Mouse (Mus musculus) brain, embryonic 14.5 days (tissue): ENCODE measurements around the gene S100a6. TPM values are rescaled to one million over a fixed set of nuclear protein-coding genes. Genes with fewer than 3 reads are reported as not detected.

Experiments used
- DNase-seq: peaks from one replicate; pipeline ENCODE4 v3.0.0-alpha.2; 2011; ENCODE audit warnings: low read depth
- CTCF ChIP-seq: fragments of 200-500 bp; IDR thresholded peaks from 2 replicates; pipeline ENCODE4 v1.5.1; 2012; ENCODE audit warnings: inconsistent platforms, mild to moderate bottlenecking, moderate library complexity, borderline replicate concordance; ENCODE audit not compliant: insufficient read depth, insufficient read length; ENCODE audit errors: extremely low read depth
- POLR2A ChIP-seq: fragments of 200-500 bp; IDR thresholded peaks from 2 replicates; pipeline ENCODE4 v1.6.1; 2012; ENCODE audit warnings: mild to moderate bottlenecking, inconsistent platforms, borderline replicate concordance; ENCODE audit not compliant: poor library complexity, insufficient read depth, insufficient read length, severe bottlenecking; ENCODE audit errors: extremely low read depth
- polyA plus RNA-seq: library from polyadenylated mRNA; depleted of rRNA; stranded (reverse); fragments of >200 nt; gene quantifications from 2 replicates; pipeline ENCODE4 v1.2.3, GENCODE M21; 2012; rRNA removed

Gene S100a6
- polyA plus RNA-seq, 1 experiment = 26.1 TPM

GRCm38 (mm10) chr3:90639511-90640154, 27.0 kb downstream of the S100a6 start:
- DNase-seq = peak; percentile 19
- no peak for TF ChIP-seq POLR2A
- peak; percentile 67 for TF ChIP-seq CTCF

GRCm38 (mm10) chr3:90640981-90641380, 28.3 kb downstream of the S100a6 start:
- TF ChIP-seq POLR2A = no peak
- TF ChIP-seq CTCF = no peak
- DNase-seq = no peak

DNA sequence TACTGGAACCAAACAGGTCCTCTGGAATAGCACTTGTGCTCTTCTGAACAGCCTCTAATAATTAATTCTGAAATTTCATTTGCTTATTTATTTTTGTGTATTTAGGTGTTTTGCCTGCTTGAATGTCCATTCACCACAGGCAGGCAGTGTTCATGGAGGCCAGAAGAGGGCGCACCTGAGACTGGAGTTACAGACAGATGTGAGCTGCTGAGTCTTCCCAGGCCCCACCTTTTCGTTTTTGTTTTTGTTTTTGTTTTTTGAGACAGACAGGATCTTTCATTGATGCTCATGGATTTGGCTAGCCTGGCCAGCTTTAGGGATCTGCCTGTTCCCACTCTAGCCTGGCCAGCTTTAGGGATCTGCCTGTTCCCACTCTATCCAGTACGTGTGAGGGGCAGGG, 31.5 kb downstream of the S100a6 start:
- peak; percentile 20 for DNase-seq
- peak; percentile 54; the same call in 1 of the 2 replicates for TF ChIP-seq CTCF
- TF ChIP-seq POLR2A = no peak

DNA sequence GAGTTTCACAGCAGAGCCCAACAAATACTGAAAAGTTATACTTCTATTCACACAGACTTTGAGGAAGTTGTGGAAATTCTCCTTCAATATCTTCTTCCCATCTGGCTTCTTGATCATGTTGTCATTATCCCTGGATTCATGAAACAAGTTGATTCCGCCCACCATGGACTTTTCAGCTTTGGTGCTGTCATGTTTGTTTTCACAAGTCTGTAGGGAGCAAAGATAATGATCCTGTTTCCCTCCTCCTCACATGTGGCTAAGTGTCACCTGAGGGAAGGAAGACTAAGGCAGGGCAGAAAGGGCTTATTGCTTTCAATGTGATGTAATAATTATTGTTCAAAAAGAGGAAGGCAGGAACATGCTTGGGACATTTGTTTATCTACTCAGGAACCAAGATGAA, 34.6 kb downstream of the S100a6 start:
- no peak for TF ChIP-seq CTCF
- no peak for TF ChIP-seq POLR2A

DNA sequence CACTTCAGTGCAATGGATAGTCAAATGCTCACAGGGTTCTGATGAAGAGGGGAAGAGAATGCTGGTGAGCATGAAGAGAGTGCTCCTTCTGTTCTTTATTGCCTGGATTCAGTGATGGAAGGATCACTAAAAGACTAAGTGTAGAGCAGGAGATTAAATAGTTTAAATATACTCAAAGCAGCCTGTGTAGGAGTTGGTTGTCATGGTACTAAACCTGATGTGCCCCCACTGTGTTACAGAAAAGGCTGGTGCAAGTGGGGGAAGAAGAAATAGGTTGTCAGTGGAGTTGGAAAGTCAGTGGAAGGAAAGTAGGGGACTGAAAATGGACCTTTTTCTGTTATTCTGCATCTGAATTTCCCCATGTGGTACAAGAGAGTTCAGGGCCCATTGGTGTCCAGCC, 36.3 kb downstream of the S100a6 start:
- DNase-seq = no peak
- TF ChIP-seq CTCF (no peak), POLR2A (no peak)

More for the DNA sequence above, 34.6 kb downstream of the S100a6 start:
- no peak for DNase-seq

DNA sequence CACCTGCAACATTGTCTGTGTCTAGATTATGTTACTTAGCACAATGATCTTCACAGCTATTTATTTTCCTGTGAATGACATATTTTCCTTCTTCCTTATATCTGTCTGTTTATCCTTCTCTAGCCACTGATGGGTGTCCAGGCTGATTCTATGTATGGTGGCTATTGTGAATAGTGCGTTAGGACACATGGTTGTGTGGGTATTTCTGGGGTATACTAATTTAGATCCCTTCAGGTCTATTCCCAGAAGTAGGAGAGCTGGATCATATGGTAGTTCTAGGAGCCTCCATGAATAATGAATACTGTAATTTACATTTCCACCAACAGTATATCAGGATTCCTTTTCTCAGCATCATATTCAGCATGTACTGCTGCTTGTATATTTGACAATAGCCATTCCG, 37.1 kb downstream of the S100a6 start:
- TF ChIP-seq POLR2A = no peak
- TF ChIP-seq CTCF = no peak
- no peak for DNase-seq

GRCm38 (mm10) chr3:90652878-90653508, 40.3 kb downstream of the S100a6 start:
- peak; percentile 87 for DNase-seq
- TF ChIP-seq CTCF (peak; percentile 87), POLR2A (no peak)

DNA sequence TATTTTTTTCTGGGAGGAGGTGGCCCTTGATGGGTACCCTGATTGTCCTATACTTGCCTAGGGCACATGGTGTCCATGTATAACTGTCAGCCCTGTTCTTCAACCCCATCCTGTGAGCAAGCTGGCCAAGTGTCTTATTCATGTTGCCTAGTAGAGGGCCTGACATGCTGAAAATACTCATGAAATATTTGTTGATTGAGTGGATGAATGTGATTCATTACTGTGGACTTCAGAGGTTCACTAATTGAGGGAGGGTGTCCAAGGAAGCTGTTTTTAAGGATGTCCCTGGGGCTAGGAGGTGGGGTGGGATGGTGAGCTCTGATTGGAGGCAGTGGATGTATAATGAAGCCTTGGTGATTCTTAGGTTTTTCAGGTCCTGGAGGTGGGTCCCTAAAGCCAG, 41.0 kb downstream of the S100a6 start, which contains the start of gene S100a7a:
Gene S100a7a (plus strand): TSS at position 301 of the 400 bp plus-strand sequence.
- DNase-seq = no peak
- TF ChIP-seq POLR2A (no peak), CTCF (no peak)

- no peak for DNase-seq
- TF ChIP-seq CTCF (peak; percentile 30; the same call in 1 of the 2 replicates), POLR2A (no peak)
Measured at GRCm38 (mm10) chr3:90657405-90657804, 44.7 kb downstream of the S100a6 start.

DNA sequence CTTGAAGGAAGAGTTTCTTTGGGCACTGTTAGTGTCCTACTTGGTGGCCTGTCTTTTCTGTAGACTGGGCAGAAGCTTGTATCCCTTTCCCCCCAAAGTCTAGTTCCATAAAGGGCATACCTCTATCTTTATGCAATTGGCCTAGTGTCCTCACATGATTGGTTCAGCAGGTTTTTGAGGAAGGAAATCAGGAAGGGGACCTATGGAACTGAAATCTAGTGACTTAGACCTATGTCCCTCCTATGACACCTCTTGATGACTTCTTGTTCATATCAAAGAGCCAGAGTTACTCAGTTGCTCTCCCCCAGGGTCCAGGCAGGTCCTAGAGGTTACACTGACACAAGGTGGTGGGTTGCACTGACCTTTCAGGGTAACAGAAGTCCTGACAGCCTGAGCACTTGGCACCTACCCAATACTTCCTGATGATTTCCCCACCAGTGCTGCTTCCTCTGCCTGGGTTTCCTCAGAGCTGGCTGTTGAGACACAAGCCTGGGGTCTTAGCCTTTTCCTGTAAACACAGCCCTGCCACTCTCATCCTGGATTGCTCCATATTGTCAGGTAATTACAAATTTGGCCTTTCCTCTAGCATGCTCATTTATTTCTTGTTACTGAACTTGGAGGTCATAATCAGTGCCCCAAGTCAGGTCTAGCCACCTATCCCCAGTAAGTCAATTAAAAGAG, 46.8 kb downstream of the S100a6 start:
- DNase-seq = no peak
- TF ChIP-seq POLR2A = no peak
- no peak for TF ChIP-seq CTCF

- peak; percentile 8 for DNase-seq
- no peak for TF ChIP-seq POLR2A
- peak; percentile 36; the same call in 1 of the 2 replicates for TF ChIP-seq CTCF
Measured at GRCm38 (mm10) chr3:90664219-90664618, 51.5 kb downstream of the S100a6 start.

DNA sequence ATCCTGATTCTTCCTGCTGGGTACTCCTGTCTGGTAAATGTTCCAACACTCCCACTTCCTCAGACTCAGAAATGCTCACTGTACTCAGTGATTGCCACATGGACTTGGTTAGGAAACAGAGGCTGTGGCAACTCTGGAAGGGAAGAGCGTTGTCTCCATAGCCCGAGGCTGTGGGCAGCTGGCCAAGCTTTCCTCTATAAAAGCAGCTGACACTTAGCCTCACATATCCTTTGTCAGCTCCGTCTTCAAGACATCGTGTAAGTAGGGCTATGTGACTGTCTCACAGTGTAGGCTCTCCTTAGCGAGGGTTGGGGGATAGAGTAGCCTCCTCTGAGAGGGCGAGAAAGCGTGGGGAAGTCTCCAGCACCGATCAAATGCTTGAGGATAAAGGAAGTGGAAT, 56.2 kb downstream of the S100a6 start, which contains the start of gene S100a8:
Gene S100a8 (plus strand): TSS at position 133 of the 400 bp plus-strand sequence.
- TF ChIP-seq POLR2A (no peak), CTCF (no peak)
- DNase-seq = peak; percentile 44

Other genes with a start within 250 kb of the S100a6 start
- 52.9 and 55.5 TPM in 2 replicates for gene Slc27a3, start 222.9 kb upstream of the S100a6 start, polyA plus RNA-seq
- gene Ints3, start 179.3 kb upstream of the S100a6 start, polyA plus RNA-seq = 56.0 and 66.1 TPM in 2 replicates
- 5.8 and 7.5 TPM in 2 replicates for gene Npr1, start 147.0 kb upstream of the S100a6 start, polyA plus RNA-seq
- gene Ilf2, start 136.8 kb upstream of the S100a6 start, polyA plus RNA-seq = 183 TPM in 2 replicates
- gene Snapin, start 121.8 kb upstream of the S100a6 start, polyA plus RNA-seq = 45.1 and 54.1 TPM in 2 replicates
- 199 and 209 TPM in 2 replicates for gene Chtop, start 103.4 kb upstream of the S100a6 start, polyA plus RNA-seq
- gene S100a1, start 98.5 kb upstream of the S100a6 start, polyA plus RNA-seq = 7.4 and 8.1 TPM in 2 replicates
- 6.4 and 6.7 TPM in 2 replicates for gene S100a13, start 98.4 kb upstream of the S100a6 start, polyA plus RNA-seq
- 1.4 and 2.3 TPM in 2 replicates for gene S100a14, start 86.0 kb upstream of the S100a6 start, polyA plus RNA-seq
- 22.5 and 22.9 TPM in 2 replicates for gene S100a16, start 75.6 kb upstream of the S100a6 start, polyA plus RNA-seq
- gene S100a3, start 52.3 kb upstream of the S100a6 start, polyA plus RNA-seq = 1.1 TPM in 1 of 2 replicates, not detected in the other
- not detected in 2 replicates for gene S100a2, start 22.6 kb upstream of the S100a6 start, polyA plus RNA-seq
- not detected in 2 replicates for gene Gm42674, start 11.0 kb upstream of the S100a6 start, polyA plus RNA-seq
- gene S100a4, start 9.1 kb upstream of the S100a6 start, polyA plus RNA-seq = 1.6 and 2.5 TPM in 2 replicates
- not detected in 2 replicates for gene S100a5, start 4.4 kb upstream of the S100a6 start, polyA plus RNA-seq
- 0.14 TPM in 1 of 2 replicates, not detected in the other for gene S100a7a, start 41.1 kb downstream of the S100a6 start, polyA plus RNA-seq
- gene S100a8, start 56.1 kb downstream of the S100a6 start, polyA plus RNA-seq = 3.0 and 7.4 TPM in 2 replicates
- 3.7 and 7.0 TPM in 2 replicates for gene S100a9, start 82.8 kb downstream of the S100a6 start, polyA plus RNA-seq
- gene Pglyrp4, start 114.0 kb downstream of the S100a6 start, polyA plus RNA-seq = not detected in 2 replicates
- not detected in 2 replicates for gene Gm5849, start 165.0 kb downstream of the S100a6 start, polyA plus RNA-seq